Mouse (Mus musculus) gastrocnemius, postnatal 14 days (tissue): Measurements from ENCODE around the gene 1110002E22Rik. TPM values are rescaled to one million over a fixed set of nuclear protein-coding genes. Genes with fewer than 3 reads are reported as not detected.
A peak's percentile ranks its signal among the peaks of the same experiment; 100 is the strongest.

Source experiments
- DNase-seq: peaks from one replicate; pipeline ENCODE4 v3.0.0; 2021; ENCODE audit warnings: mixed read lengths
- intact Hi-C: fragments of 180-260 bp; cut with DNase I; formaldehyde crosslinking; loops from one replicate; pipeline ENCODE4 v1.15.1; 2025; ENCODE audit warnings: low total_unique reads
- long read RNA-seq, 2 experiments: library from polyadenylated mRNA; stranded (forward); transcript quantifications; one replicate each; pipeline ENCODE4 v2.0.0; 2021
- total RNA-seq, 2 experiments: library from RNA; stranded (reverse); gene quantifications; 2 replicates each; pipeline ENCODE4 v1.2.3; 2021

The 1110002E22Rik gene
- total RNA-seq = 100 to 1,000 TPM; 105 to 170 TPM
- long read RNA-seq, experiment 1, full-length matches to known transcripts = 2 of 13 reads
- long read RNA-seq, experiment 1, partial matches to known transcripts = 1 of 13 reads
- long read RNA-seq, experiment 1, other reads (novel, unspliced or antisense) = 10 of 13 reads
- long read RNA-seq, experiment 2, full-length matches to known transcripts = 13 of 32 reads
- long read RNA-seq, experiment 2, partial matches to known transcripts = 0 of 32 reads
- long read RNA-seq, experiment 2, other reads (novel, unspliced or antisense) = 19 of 32 reads

DNA sequence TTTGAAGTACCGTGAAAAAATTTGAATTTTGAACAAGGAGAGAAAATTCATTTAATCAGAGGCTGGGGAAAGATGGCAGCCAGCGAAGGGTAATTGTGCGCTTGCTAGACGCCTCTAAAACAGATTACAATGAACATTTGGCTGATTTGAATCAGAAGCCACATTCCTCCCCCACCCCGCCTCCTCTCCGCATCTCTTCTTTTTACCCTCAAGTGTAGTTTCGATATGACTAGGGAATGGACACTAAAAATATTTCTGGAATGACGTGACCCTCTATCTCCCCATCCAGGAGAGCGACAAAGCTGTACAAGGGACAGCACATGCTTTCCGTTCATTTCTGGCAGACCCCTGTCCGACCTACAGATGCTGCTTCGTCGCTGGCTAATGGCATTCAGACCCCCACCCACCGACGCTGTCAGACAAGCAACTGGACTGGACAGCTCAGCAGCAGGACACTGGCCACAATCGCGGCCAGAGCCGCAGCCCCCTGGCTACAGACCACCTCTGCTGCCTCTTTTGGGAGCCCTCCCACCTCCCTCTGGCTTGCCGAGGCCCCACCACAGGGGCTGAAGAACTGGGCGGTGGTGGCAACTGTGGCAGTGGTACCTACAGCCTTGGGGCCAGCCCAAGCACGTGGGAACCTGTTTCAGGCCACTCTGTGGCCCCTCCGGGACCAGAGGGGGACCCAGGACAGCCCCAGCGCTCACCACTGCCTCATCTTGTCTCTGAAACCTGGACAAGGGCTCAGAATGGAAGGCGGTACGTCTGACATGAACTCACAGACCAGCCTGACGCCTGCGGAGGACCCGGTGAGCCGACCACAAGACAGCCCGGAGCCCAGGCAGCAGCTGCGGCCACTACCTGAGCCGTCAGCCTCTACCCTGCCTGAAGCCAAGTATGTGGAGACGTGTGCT is at the start of gene 1110002E22Rik:
TSS of gene 1110002E22Rik (plus strand) at position 321 of the 914 bp plus-strand sequence.
- intact Hi-C loops = no loop called here
- DNase-seq = peak; percentile 29

GRCm38 (mm10) chr3:138016810-138017209 is 48.0 kb upstream of the 1110002E22Rik start:
- intact Hi-C loops = no loop called here
- no peak for DNase-seq

GRCm38 (mm10) chr3:138022003-138022402 is 42.8 kb upstream of the 1110002E22Rik start:
- intact Hi-C loops = no loop called here
- no peak for DNase-seq

DNA sequence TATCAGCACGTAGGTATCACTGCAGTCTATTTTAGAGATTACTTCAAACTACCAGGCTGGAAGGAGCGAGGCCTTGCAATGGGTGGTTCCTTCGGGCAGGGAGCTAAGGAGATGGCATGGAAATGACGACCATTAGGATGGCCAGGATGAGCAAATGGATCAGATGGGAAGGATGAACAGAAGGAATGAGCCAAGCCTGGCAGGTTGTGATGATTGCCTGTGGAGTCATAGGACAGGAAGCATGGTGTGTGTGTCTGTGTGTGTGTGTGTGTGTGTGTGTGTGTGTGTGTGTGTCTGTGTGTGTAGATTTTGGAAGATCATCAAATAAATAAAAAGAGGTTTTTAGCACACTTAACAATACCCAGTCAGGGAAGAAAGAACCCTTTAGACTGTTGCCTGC is 42.2 kb upstream of the 1110002E22Rik start:
- no peak for DNase-seq
- intact Hi-C loops = no loop called here

GRCm38 (mm10) chr3:138026286-138026685 is 38.6 kb upstream of the 1110002E22Rik start:
- DNase-seq = peak; percentile 71
- intact Hi-C loops = no loop called here

GRCm38 (mm10) chr3:138027575-138028362 is 37.1 kb upstream of the 1110002E22Rik start:
- intact Hi-C loops = no loop called here

GRCm38 (mm10) chr3:138029351-138029750 is 35.5 kb upstream of the 1110002E22Rik start:
- peak; percentile 58 for DNase-seq
- intact Hi-C loops = no loop called here

More at GRCm38 (mm10) chr3:138027575-138028362, 37.1 kb upstream of the 1110002E22Rik start:
- no peak for DNase-seq

DNA sequence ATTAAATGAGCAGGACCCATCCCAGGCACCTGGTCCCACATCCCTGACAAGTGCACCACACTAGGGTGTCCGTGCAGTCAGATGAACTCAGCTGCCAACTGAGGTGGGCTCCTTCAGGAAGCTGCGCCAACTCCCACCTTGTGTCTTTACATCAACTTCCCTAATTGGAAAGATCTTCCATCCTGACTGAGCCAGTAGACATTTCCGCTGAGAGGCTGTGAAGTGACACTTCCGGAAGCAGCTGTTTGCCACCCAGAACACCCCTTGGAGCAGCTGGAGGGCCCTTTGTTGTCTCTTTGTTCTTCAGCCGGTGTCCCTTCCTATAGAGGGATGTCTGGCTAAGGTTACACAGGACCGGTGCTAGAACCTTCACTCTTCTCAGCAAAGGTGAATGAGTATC is 34.3 kb upstream of the 1110002E22Rik start:
- intact Hi-C loops = no loop called here
- no peak for DNase-seq

DNA sequence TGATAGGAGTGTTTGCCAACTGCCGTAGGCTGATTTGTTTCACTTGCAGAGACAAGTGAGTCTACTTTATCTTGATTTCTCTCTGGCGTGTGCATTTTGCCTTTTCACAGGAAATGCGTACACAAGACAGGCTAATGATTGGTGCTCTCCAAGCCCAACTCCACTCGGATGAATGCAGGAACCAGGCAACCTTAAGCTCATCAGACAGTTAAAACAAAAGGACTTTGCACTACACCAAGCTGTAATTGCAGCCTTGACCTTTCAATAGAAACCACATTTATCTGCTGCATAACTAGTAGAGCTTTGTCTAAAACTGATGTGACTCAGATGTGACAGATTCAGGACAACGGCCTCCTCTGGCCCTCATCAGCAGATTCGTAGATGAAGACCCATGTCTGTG is 30.9 kb upstream of the 1110002E22Rik start:
- intact Hi-C loops = no loop called here
- no peak for DNase-seq

DNA sequence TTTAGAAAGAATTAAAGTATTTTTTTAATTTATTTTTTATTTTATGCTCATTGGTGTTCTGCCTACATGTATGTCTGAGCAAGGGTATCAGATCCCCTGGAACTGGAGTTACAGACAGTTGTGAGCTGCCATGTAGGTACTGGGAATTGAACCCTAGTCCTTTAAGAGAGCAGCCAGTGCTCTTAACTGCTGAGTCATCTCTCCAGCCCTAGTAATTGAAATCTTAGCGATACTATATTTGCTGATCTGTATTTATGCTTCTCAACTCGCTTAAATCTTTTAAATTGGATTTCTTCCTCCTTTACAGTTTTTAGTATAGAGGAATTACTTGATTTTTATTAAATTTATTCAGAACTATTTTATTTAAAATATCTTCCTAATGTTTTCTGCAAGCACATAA is 23.9 kb upstream of the 1110002E22Rik start:
- DNase-seq = no peak
- intact Hi-C loops = no loop called here

- no peak for DNase-seq
- intact Hi-C loops = no loop called here
These were observed 23.1 kb upstream of the 1110002E22Rik start for GRCm38 (mm10) chr3:138041591-138042301.

GRCm38 (mm10) chr3:138043316-138043715 is 21.5 kb upstream of the 1110002E22Rik start:
- intact Hi-C loops = no loop called here
- no peak for DNase-seq

GRCm38 (mm10) chr3:138049555-138049954 is 15.3 kb upstream of the 1110002E22Rik start:
- intact Hi-C loops = no loop called here
- DNase-seq = peak; percentile 27

- no peak for DNase-seq
- intact Hi-C loops = no loop called here
These were observed 14.1 kb upstream of the 1110002E22Rik start for GRCm38 (mm10) chr3:138050772-138051171.

DNA sequence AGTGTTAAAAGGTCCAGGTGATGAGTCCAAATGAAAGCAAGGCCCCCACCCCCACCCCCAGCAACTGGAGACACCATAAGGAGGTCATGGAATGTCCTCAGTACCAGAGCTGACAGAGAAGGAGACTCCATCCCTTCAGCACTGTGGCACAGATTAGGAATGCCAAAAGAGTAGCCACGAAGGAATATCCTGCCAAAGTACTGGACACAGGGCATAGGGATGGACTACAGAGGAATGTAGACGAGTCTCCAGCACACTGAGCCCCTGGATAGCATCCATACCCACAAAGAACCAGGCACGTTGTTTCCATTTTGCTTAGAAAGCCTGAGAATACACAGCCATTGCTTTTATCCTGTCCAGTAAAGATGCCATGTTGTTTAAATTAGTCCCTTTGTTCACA is 13.4 kb upstream of the 1110002E22Rik start:
- no peak for DNase-seq
- intact Hi-C loops = no loop called here

- DNase-seq = peak; percentile 37
- intact Hi-C loops = no loop called here
These were observed 10.9 kb upstream of the 1110002E22Rik start for GRCm38 (mm10) chr3:138053969-138054368.

DNA sequence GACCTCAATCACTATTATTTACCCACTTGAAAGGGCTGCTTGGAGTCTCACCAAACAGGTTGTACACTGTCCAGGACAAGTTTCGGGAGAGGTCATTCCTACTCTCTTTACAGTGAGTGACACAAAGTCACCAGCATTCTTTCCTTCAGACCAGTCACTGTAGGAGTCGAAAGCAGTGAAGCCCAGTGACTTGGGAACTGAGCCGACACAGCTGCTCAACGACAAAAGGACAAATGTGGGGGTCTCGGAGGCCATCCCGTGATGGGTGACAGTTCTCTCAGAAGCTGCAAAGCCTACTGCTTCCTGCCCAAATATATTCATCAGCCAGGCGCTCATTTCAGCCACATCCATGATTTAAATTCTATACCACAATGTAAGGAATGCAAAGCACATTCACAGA is 7.9 kb upstream of the 1110002E22Rik start:
- intact Hi-C loops = no loop called here
- no peak for DNase-seq

GRCm38 (mm10) chr3:138058226-138058625 is 6.6 kb upstream of the 1110002E22Rik start:
- DNase-seq = no peak
- intact Hi-C loops = no loop called here

DNA sequence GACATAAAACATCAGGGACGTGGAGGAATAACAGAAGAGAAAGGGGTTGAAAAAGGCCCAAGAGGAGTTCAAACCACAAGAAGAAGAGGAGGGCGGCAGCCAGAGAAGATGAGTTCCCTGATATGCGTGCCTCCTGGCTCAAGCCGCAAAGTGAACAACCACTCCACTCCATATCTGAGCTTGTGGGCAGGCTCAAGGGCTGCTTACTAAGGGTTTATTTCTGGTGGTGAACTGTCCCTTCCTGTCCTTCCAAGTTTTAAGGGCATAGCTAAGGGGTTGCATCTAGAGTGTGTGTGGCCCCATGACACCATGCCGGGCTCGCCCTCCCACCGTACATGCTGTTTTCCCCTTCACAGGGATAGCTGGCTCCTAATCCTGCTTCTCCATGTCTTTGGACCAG is 4.4 kb upstream of the 1110002E22Rik start:
- intact Hi-C loops = no loop called here

More for the DNA sequence above, 4.4 kb upstream of the 1110002E22Rik start:
- DNase-seq = no peak
